Mouse (Mus musculus) MEL (cell line): ENCODE data around the gene Lima1. TPM values are rescaled to one million over a fixed set of nuclear protein-coding genes. Genes with fewer than 3 reads are reported as not detected.

ENCODE experiments used
- DNase-seq: peaks from one replicate; pipeline ENCODE4 v3.0.0; 2011; ENCODE audit warnings: low read depth, low spot score
- H3K27ac ChIP-seq: 2 replicates; pipeline ENCODE4 v1.5.1; 2012; ENCODE audit warnings: low read depth, mild to moderate bottlenecking, control low read depth, low read length, moderate library complexity; ENCODE audit not compliant: control insufficient read depth
- H3K27me3 ChIP-seq, 2 experiments: fragments of 150-350 bp in 1 of 2; sonication (generic) in 1 of 2; 2 replicates each; pipeline ENCODE4 v1.6.1; 2012; ENCODE audit warnings: low read length in 2 of 2, mild to moderate bottlenecking in 2 of 2, improper control_type of control experiment in 1 of 2, moderate library complexity in 1 of 2; ENCODE audit not compliant: insufficient read depth in 2 of 2, control insufficient read depth in 1 of 2
- H3K36me3 ChIP-seq, 2 experiments: 2 replicates each; pipeline ENCODE4 v1.6.1; 2012 to 2014; ENCODE audit warnings: low read length in 2 of 2, improper control_type of control experiment in 1 of 2, inconsistent platforms in 1 of 2, mild to moderate bottlenecking in 1 of 2; ENCODE audit not compliant: insufficient read depth in 2 of 2, control insufficient read depth in 1 of 2
- H3K4me1 ChIP-seq, 2 experiments: fragments of 150-350 bp in 1 of 2; sonication (generic) in 1 of 2; 2 replicates each; pipeline ENCODE4 v1.6.1; 2012; ENCODE audit warnings: low read length in 2 of 2, improper control_type of control experiment in 1 of 2, mild to moderate bottlenecking in 1 of 2; ENCODE audit not compliant: insufficient read depth in 2 of 2, control insufficient read depth in 1 of 2
- H3K4me3 ChIP-seq, 2 experiments: fragments of 150-350 bp in 1 of 2; sonication (generic) in 1 of 2; 2 replicates each; pipeline ENCODE4 v1.5.1; 2012; ENCODE audit warnings: low read depth in 2 of 2, low read length in 2 of 2, mild to moderate bottlenecking in 2 of 2, moderate library complexity in 2 of 2, control low read depth in 1 of 2, improper control_type of control experiment in 1 of 2; ENCODE audit not compliant: control insufficient read depth in 1 of 2, insufficient read depth in 1 of 2
- H3K79me2 ChIP-seq: 2 replicates; pipeline ENCODE4 v1.6.1; 2012; ENCODE audit warnings: mild to moderate bottlenecking, low read length, moderate library complexity; ENCODE audit not compliant: control insufficient read depth, poor library complexity, insufficient read depth
- H3K9ac ChIP-seq: 2 replicates; pipeline ENCODE4 v1.6.1; 2012; ENCODE audit warnings: low read depth, mild to moderate bottlenecking, control low read depth, low read length, moderate library complexity; ENCODE audit not compliant: control insufficient read depth, poor library complexity, severe bottlenecking
- H3K9me3 ChIP-seq: fragments of 150-350 bp; sonication (generic); replicated peaks from 2 replicates; pipeline ENCODE4 v1.6.1; 2012; ENCODE audit warnings: mild to moderate bottlenecking, low read length, improper control_type of control experiment, moderate library complexity; ENCODE audit not compliant: insufficient read depth
- BHLHE40 ChIP-seq: IDR thresholded peaks from 2 replicates; pipeline ENCODE4 v1.6.1; 2012; ENCODE audit warnings: low read depth, mild to moderate bottlenecking, inconsistent platforms, low read length, improper control_type of control experiment, borderline replicate concordance
- CHD1 ChIP-seq: IDR thresholded peaks from 2 replicates; pipeline ENCODE4 v1.6.1; 2012; ENCODE audit warnings: low read depth, mild to moderate bottlenecking, inconsistent platforms, low read length, improper control_type of control experiment
- CTCF ChIP-seq, 3 experiments: IDR thresholded peaks in 2 of 3; conservative IDR thresholded peaks in 1 of 3; 2 replicates each; pipeline ENCODE4 v1.5.1; 2011 to 2012; ENCODE audit warnings: low read length in 3 of 3, low read depth in 2 of 3, mild to moderate bottlenecking in 2 of 3, improper control_type of control experiment in 1 of 3, inconsistent platforms in 1 of 3, mixed read lengths in 1 of 3, moderate library complexity in 1 of 3; ENCODE audit not compliant: control insufficient read depth in 1 of 3, insufficient read depth in 1 of 3, poor library complexity in 1 of 3, severe bottlenecking in 1 of 3
- ELF1 ChIP-seq: IDR thresholded peaks from 2 replicates; pipeline ENCODE4 v1.6.1; 2014; ENCODE audit warnings: low read depth, mild to moderate bottlenecking, inconsistent platforms, low read length, improper control_type of control experiment, moderate library complexity
- EP300 ChIP-seq, 2 experiments: IDR thresholded peaks; 2 replicates each; pipeline ENCODE4 v1.6.1; 2011; ENCODE audit warnings: improper control_type of control experiment in 2 of 2, low read length in 2 of 2, low read depth in 1 of 2, mild to moderate bottlenecking in 1 of 2
- ETS1 ChIP-seq: IDR thresholded peaks from 2 replicates; pipeline ENCODE4 v1.6.1; 2012; ENCODE audit warnings: low read depth, mild to moderate bottlenecking, inconsistent platforms, low read length, improper control_type of control experiment, moderate library complexity
- GATA1 ChIP-seq: IDR thresholded peaks from 2 replicates; pipeline ENCODE4 v1.6.1; 2011; ENCODE audit warnings: low read depth, low read length, improper control_type of control experiment
- HCFC1 ChIP-seq: IDR thresholded peaks from 2 replicates; pipeline ENCODE4 v1.6.1; 2012; ENCODE audit warnings: low read depth, mild to moderate bottlenecking, inconsistent platforms, low read length, improper control_type of control experiment, moderate library complexity
- KAT2A ChIP-seq: conservative IDR thresholded peaks from 2 replicates; pipeline ENCODE4 v1.6.1; 2012; ENCODE audit warnings: low read depth, low read length, improper control_type of control experiment, inconsistent platforms
- MAX ChIP-seq: IDR thresholded peaks from 2 replicates; pipeline ENCODE4 v1.6.1; 2011; ENCODE audit warnings: low read length, improper control_type of control experiment
- MAZ ChIP-seq: IDR thresholded peaks from 2 replicates; pipeline ENCODE4 v1.6.1; 2012; ENCODE audit warnings: low read depth, mild to moderate bottlenecking, inconsistent platforms, low read length, improper control_type of control experiment
- MEF2A ChIP-seq: IDR thresholded peaks from 2 replicates; pipeline ENCODE4 v1.6.1; 2014; ENCODE audit warnings: low read depth, mild to moderate bottlenecking, inconsistent platforms, low read length, improper control_type of control experiment; ENCODE audit not compliant: poor library complexity, insufficient replicate concordance, severe bottlenecking; ENCODE audit errors: extremely low read depth
- MXI1 ChIP-seq: IDR thresholded peaks from 2 replicates; pipeline ENCODE4 v1.6.1; 2011; ENCODE audit warnings: mild to moderate bottlenecking, low read depth, low read length, improper control_type of control experiment
- MYB ChIP-seq: IDR thresholded peaks from 2 replicates; pipeline ENCODE4 v1.6.1; 2011; ENCODE audit warnings: mild to moderate bottlenecking, low read depth, low read length, improper control_type of control experiment
- MYC ChIP-seq: IDR thresholded peaks from 2 replicates; pipeline ENCODE4 v1.6.1; 2011; ENCODE audit warnings: low read depth, mild to moderate bottlenecking, low read length, improper control_type of control experiment, moderate library complexity
- NRF1 ChIP-seq: IDR thresholded peaks from 2 replicates; pipeline ENCODE4 v1.6.1; 2014; ENCODE audit warnings: low read depth, mild to moderate bottlenecking, inconsistent platforms, low read length, improper control_type of control experiment, moderate library complexity; ENCODE audit not compliant: poor library complexity, insufficient read depth, severe bottlenecking
- POLR2A ChIP-seq, 2 experiments: IDR thresholded peaks; 2 replicates each; pipeline ENCODE4 v1.6.1; 2011 to 2012; ENCODE audit warnings: low read length in 2 of 2, mild to moderate bottlenecking in 2 of 2, control low read depth in 1 of 2, improper control_type of control experiment in 1 of 2, low read depth in 1 of 2, moderate library complexity in 1 of 2; ENCODE audit not compliant: control insufficient read depth in 1 of 2, insufficient read depth in 1 of 2, poor library complexity in 1 of 2
- RAD21 ChIP-seq: IDR thresholded peaks from 2 replicates; pipeline ENCODE4 v1.6.1; 2011; ENCODE audit warnings: mild to moderate bottlenecking, low read depth, low read length, improper control_type of control experiment
- RCOR1 ChIP-seq: IDR thresholded peaks from 2 replicates; pipeline ENCODE4 v1.6.1; 2012; ENCODE audit warnings: low read depth, mild to moderate bottlenecking, inconsistent platforms, low read length, improper control_type of control experiment
- SIN3A ChIP-seq: IDR thresholded peaks from 2 replicates; pipeline ENCODE4 v1.6.1; 2012; ENCODE audit warnings: low read length, improper control_type of control experiment, inconsistent platforms
- SMC3 ChIP-seq: IDR thresholded peaks from 2 replicates; pipeline ENCODE4 v1.6.1; 2011; ENCODE audit warnings: low read depth, low read length, improper control_type of control experiment
- TAL1 ChIP-seq: IDR thresholded peaks from 2 replicates; pipeline ENCODE4 v1.6.1; 2012; ENCODE audit warnings: mild to moderate bottlenecking, inconsistent platforms, low read length, moderate library complexity, mixed read lengths
- TBP ChIP-seq: IDR thresholded peaks from 2 replicates; pipeline ENCODE4 v1.8.0; 2011; ENCODE audit warnings: low read depth, low read length, improper control_type of control experiment
- TCF12 ChIP-seq: IDR thresholded peaks from 2 replicates; pipeline ENCODE4 v1.6.1; 2014; ENCODE audit warnings: low read depth, mild to moderate bottlenecking, inconsistent platforms, low read length, improper control_type of control experiment, moderate library complexity
- UBTF ChIP-seq: IDR thresholded peaks from 2 replicates; pipeline ENCODE4 v1.6.1; 2012; ENCODE audit warnings: low read depth, mild to moderate bottlenecking, inconsistent platforms, low read length, improper control_type of control experiment, moderate library complexity, borderline replicate concordance; ENCODE audit not compliant: insufficient read depth
- USF1 ChIP-seq: IDR thresholded peaks from 2 replicates; pipeline ENCODE4 v1.6.1; 2014; ENCODE audit warnings: low read depth, mild to moderate bottlenecking, inconsistent platforms, low read length, improper control_type of control experiment, moderate library complexity
- ZC3H11A ChIP-seq: IDR thresholded peaks from 2 replicates; pipeline ENCODE4 v1.6.1; 2012; ENCODE audit warnings: low read depth, mild to moderate bottlenecking, inconsistent platforms, low read length, improper control_type of control experiment
- ZMIZ1 ChIP-seq: IDR thresholded peaks from 2 replicates; pipeline ENCODE4 v1.6.1; 2012; ENCODE audit warnings: low read depth, mild to moderate bottlenecking, inconsistent platforms, low read length, improper control_type of control experiment, moderate library complexity
- ZNF384 ChIP-seq: IDR thresholded peaks from 2 replicates; pipeline ENCODE4 v1.6.1; 2012; ENCODE audit warnings: low read depth, mild to moderate bottlenecking, inconsistent platforms, low read length, improper control_type of control experiment
- polyA plus RNA-seq, 2 experiments: library from polyadenylated mRNA; stranded (reverse) in 1 of 2; unstranded in 1 of 2; fragments of >175 nt in 1 of 2; fragments of >200 nt in 1 of 2; gene quantifications; 2 replicates each; pipeline versions ENCODE4 v1.2.1 to v1.2.4; 2012; ENCODE audit warnings: low replicate concordance in 2 of 2, low read depth in 1 of 2; ENCODE audit not compliant: insufficient read length in 2 of 2, insufficient read depth in 1 of 2, missing spikeins in 1 of 2
- total RNA-seq: library from RNA; depleted of rRNA; stranded (reverse); fragments of 300-350 nt; gene quantifications from 2 replicates; pipeline ENCODE4 v1.2.3, GENCODE M21; 2012

Lima1 gene
- total and polyA plus RNA-seq, 3 experiments, result 1.1 to 7.9 TPM; not detected in 1

DNA sequence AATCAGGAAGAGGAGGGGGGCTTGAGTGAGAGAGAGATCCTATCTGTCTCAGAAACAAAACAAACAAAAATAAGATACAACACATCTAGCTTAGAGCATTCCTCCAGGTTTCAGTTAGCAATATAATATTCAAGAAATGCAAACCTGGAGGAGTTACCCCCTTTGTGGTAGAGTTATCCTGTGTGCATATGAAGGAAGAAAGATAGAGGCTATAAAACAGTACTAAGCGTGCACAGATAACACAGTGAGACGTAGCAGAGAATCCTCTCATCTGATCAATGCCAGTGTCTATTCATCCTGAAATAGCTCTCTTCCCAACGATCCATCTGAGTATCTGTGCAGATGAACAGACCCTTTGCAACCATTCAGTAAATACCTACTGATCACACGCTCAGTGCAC lies 107.8 kb downstream of the Lima1 start:
- Histone ChIP-seq H3K9ac (no peak overlapping the region), H3K4me3 (peak overlapping the region in 1 of 2 experiments; percentile 26; a peak in 1 of 4 replicates), H3K36me3 (peaks cover 0 to 31% of the 10 kb centered on the region in 2 experiments; a peak in 2 of 4 replicates), H3K4me1 (peaks cover 20 to 23% of the 10 kb centered on the region in 2 experiments), H3K27ac (peak overlapping the region; percentile 1; the same call in 1 of the 2 replicates), H3K9me3 (no peaks in the 10 kb centered on the region), H3K79me2 (no peaks in the 10 kb centered on the region; the same call in 1 of the 2 replicates), H3K27me3 (no peaks in the 10 kb centered on the region)
- no peak for TF ChIP-seq CHD1
- TF ChIP-seq MAZ, result no peak
- TF ChIP-seq RAD21, result no peak
- no peak for TF ChIP-seq CTCF (IDR thresholded peaks at IDR 0.05 in 2 of 3, conservative IDR thresholded peaks at IDR 0.05 in 1 of 3; ENCODE audit: control insufficient read depth in 1 of 3, insufficient read depth in 1 of 3, low read depth in 2 of 3, low read length in 3 of 3, poor library complexity in 1 of 3, severe bottlenecking in 1 of 3)
- TF ChIP-seq TAL1, result peak; percentile 11; the same call in 1 of the 2 replicates
- no peak for TF ChIP-seq TBP
- no peak for TF ChIP-seq ZMIZ1
- TF ChIP-seq ZC3H11A, result no peak
- no peak for TF ChIP-seq MXI1
- TF ChIP-seq USF1, result no peak
- 0 out of 2 replicates have a peak, but pooled peaks have one; percentile 10 for TF ChIP-seq HCFC1
- peak; percentile 71 for TF ChIP-seq ETS1
- TF ChIP-seq MYB, result no peak; the same call in 1 of the 2 replicates
- peak; percentile 84 for TF ChIP-seq BHLHE40
- peak; percentile 49; the same call in 1 of the 2 replicates for TF ChIP-seq ZNF384
- TF ChIP-seq SIN3A, result peak; percentile 57; the same call in 1 of the 2 replicates
- TF ChIP-seq GATA1, result peak; percentile 93
- no peak for TF ChIP-seq MAX
- TF ChIP-seq ELF1, result no peak
- peak; percentile 79 for TF ChIP-seq TCF12
- no peak for TF ChIP-seq MYC
- peak; percentile 83 to 89 for TF ChIP-seq EP300 (IDR thresholded peaks at IDR 0.05; ENCODE audit: low read depth in 1 of 2, low read length in 2 of 2)
- TF ChIP-seq UBTF, result no peak
- TF ChIP-seq RCOR1, result peak; percentile 86
- TF ChIP-seq MEF2A, result no peak
- TF ChIP-seq POLR2A (IDR thresholded peaks at IDR 0.05; ENCODE audit: control insufficient read depth in 1 of 2, insufficient read depth in 1 of 2, low read depth in 1 of 2, low read length in 2 of 2, poor library complexity in 1 of 2), result no peak
- no peak for TF ChIP-seq KAT2A
- no peak for TF ChIP-seq SMC3
- no peak for TF ChIP-seq NRF1
- peak; percentile 59 for DNase-seq
